Mouse (Mus musculus) bone marrow macrophage, adult 2 months (primary cell): ENCODE measurements around the gene Egfl8. TPM values are rescaled to one million over a fixed set of nuclear protein-coding genes. Genes with fewer than 3 reads are reported as not detected.

Experiments
- H3K27ac ChIP-seq: 2 replicates; pipeline ENCODE4 v1.5.1; 2012; ENCODE audit warnings: low read depth, low read length; ENCODE audit not compliant: insufficient read depth
- H3K4me1 ChIP-seq: 2 replicates; pipeline ENCODE4 v1.6.1; 2012; ENCODE audit warnings: low read length; ENCODE audit not compliant: control insufficient read depth, insufficient read depth
- H3K4me3 ChIP-seq: 2 replicates; pipeline ENCODE4 v1.5.1; 2012; ENCODE audit warnings: mild to moderate bottlenecking, low read length, moderate library complexity; ENCODE audit not compliant: insufficient read depth
- CTCF ChIP-seq: IDR thresholded peaks from 2 replicates; pipeline ENCODE4 v1.5.1; 2012; ENCODE audit warnings: low read depth, mild to moderate bottlenecking, low read length, moderate library complexity
- POLR2A ChIP-seq: IDR thresholded peaks from 2 replicates; pipeline ENCODE4 v1.6.1; 2012; ENCODE audit warnings: mild to moderate bottlenecking, low read depth, low read length, borderline replicate concordance
- polyA plus RNA-seq: library from polyadenylated mRNA; stranded (reverse); fragments of >200 nt; gene quantifications from 2 replicates; pipeline ENCODE4 v1.2.4, GENCODE M21; 2012; ENCODE audit not compliant: missing spikeins, insufficient read depth, insufficient read length

Egfl8 gene
- polyA plus RNA-seq, result 4.9 and 9.0 TPM in 2 replicates

DNA sequence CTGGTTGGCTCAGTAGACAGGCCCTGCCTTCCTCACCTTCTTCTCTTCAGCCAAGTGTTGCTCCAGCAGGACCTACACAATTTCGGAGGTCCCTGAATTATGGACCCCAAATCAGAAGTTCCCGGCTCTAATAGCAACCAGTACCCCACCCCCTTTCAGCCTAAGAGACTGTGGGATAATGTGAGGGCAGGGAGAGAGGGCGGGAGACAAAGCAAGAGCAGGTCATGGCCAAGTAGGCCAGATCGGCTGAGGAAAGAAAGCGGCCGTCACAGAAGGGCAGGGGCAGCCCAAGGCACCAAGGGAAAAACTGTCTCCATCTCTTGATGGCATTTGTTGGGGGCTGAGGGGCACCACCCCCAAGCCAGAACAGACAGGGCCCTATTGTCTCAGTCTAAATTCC is at the start of gene Egfl8:
Gene Egfl8 (minus strand): TSS at position 101 of the 400 bp plus-strand sequence.
- Histone ChIP-seq H3K4me3 (no peak within 1 kb of the TSS), H3K27ac (no peak within 1 kb of the TSS), H3K4me1 (no peaks in the 10 kb centered on the region)
- TF ChIP-seq POLR2A (no peak), CTCF (no peak)

DNA sequence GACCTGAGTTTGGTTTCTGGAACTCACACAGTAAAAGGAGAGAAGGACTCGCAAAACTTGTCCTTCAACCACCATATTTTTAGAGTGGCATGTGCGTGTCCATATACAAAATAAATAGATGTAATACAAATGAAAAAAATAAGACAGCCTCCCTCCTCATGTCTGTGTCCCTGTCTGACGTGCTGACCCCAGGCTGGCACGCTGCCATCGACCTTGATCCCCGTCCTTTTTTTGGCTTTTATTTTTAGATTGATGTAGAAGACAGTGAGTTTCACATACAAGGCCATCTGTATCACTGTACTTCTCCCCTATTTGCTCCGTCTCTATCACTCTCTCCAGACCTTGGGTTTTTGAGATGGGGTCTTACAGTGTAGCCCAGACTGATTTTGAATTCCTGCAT is 48.7 kb upstream of the Egfl8 start:
- no peak overlapping the region for H3K27ac ChIP-seq
- TF ChIP-seq POLR2A (no peak), CTCF (no peak)

DNA sequence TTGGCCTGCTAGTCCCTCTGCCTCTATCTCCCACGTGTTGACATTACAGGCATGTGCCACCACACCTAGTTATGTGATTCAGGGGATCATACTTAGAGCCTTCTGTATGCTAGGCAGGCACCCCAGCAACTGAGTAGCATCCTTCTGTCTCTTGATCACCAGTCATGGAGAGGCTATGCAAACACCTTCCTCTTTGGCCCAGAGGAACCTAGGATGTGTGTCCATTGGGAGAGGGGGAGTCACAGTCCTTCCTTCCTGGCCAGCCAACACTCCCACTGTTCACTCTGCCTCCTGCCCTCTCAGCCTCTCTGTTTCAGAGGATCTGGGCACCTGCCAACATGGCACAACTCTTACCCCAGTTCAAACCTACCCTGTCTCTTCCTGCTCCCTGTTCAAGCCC is 47.8 kb upstream of the Egfl8 start:
- H3K4me3 ChIP-seq, result no peak overlapping the region
- peaks cover 4% of the 10 kb centered on the region; the same call in 1 of the 2 replicates for H3K4me1 ChIP-seq
- TF ChIP-seq POLR2A (no peak), CTCF (no peak)
- H3K27ac ChIP-seq, result no peak overlapping the region

More for the DNA sequence above, 48.7 kb upstream of the Egfl8 start:
- peaks cover 4% of the 10 kb centered on the region; the same call in 1 of the 2 replicates for H3K4me1 ChIP-seq
- H3K4me3 ChIP-seq, result no peak overlapping the region

DNA sequence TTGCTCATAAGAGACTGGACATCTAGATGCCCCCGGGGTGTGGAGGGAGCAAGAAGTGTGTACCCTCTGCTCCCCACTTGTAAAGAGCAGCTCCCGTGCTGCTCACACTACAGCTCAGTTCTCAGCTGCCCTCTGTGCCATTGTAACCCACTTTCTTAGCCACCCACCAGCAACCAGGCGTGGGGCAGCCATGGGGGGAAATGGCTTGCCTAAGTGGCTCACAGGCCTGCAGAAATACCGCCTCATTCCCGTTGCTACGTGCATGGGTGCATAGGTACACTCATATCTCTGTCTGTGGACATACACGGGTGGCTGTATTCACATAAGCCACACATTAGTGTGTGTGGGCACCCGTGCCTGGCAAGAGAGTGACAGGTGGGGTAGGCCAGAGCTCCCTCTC is 47.2 kb upstream of the Egfl8 start:
- Histone ChIP-seq H3K4me1 (peaks cover 4% of the 10 kb centered on the region; the same call in 1 of the 2 replicates), H3K4me3 (no peak overlapping the region), H3K27ac (no peak overlapping the region)
- TF ChIP-seq POLR2A (no peak), CTCF (no peak)

DNA sequence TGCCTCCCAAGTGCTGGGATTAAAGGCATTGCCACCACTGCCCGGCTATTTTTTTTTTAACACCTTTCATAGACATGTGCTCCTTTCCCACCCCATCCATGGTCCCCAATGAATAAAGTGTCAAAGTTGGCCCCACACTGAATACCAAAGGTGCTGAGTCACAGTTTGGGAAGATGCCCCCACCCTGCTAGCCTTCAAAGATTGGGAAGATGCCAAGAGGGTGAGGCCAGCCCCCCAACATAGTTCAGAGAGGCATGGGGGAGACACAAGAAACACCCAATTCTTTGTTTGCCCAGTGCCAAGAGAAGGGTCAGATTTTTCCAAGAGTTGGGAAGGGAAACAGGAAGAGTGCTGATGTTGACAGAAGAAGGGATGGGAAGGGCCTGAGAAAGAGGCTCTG is 46.7 kb upstream of the Egfl8 start:
- H3K4me1 ChIP-seq, result peaks cover 6% of the 10 kb centered on the region; the same call in 1 of the 2 replicates
- H3K27ac ChIP-seq, result no peak overlapping the region

DNA sequence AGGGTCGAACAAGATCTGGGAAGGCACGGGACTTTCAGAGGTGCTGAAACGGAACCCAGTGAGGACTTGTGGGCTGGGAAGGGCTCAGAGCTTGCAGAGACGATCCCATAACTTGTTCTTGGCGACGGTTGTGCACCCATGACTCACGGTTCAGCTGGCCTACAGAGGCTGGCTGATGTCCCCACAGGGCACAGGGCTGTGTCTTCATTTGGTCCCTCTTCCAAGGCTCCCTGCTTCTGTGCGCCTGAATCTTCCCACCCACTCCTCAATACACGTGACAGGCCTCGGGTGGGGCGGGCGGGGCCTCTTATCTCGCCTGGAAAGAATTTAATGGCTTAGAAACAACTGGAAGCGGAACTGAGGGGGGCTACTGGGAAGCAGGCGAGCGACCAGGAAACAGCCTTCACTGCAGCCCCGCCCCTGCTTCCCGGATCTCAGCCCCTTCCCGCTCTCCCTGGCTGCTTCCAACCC is 45.4 kb upstream of the Egfl8 start:
- 0 out of 2 replicates have a peak overlapping the region, but pooled peaks have one; percentile 3 for H3K4me3 ChIP-seq
- peaks cover 7% of the 10 kb centered on the region; the same call in 1 of the 2 replicates for H3K4me1 ChIP-seq
- TF ChIP-seq POLR2A, result no peak
- no peak for TF ChIP-seq CTCF
- H3K27ac ChIP-seq, result no peak overlapping the region

More for the DNA sequence above, 46.7 kb upstream of the Egfl8 start:
- H3K4me3 ChIP-seq, result no peak overlapping the region
- TF ChIP-seq CTCF (no peak), POLR2A (no peak)

DNA sequence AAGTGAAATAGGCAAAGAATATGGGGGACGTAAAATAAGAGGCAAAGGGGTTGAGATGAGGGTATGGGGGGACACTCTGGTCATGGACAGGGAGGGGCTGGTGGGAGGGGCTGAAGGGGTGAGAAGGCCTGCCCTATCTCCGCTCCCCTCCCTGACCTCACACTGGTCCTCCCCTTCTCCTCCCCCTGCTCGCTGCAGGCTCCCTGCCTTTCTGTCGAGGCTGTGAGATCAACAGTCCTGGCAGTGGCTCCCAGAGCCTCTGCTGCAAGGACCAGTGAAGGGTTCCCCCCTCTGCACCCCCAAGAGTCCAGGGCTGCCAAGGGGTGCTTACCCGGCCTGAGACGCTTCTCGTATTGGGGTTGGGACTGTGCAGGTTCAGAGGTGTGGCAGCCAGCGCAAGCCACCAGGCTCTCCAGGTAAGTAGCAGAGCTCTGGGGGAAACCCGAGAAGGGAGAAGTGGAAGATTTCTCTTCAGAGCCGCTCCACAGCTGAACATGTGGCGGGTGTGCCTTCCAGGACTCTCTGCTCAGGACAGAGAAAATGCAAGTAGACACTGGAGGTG is 44.6 kb upstream of the Egfl8 start:
- H3K4me3 ChIP-seq, result no peak overlapping the region
- TF ChIP-seq CTCF (no peak), POLR2A (no peak)
- peaks cover 10% of the 10 kb centered on the region for H3K4me1 ChIP-seq
- no peak overlapping the region for H3K27ac ChIP-seq

DNA sequence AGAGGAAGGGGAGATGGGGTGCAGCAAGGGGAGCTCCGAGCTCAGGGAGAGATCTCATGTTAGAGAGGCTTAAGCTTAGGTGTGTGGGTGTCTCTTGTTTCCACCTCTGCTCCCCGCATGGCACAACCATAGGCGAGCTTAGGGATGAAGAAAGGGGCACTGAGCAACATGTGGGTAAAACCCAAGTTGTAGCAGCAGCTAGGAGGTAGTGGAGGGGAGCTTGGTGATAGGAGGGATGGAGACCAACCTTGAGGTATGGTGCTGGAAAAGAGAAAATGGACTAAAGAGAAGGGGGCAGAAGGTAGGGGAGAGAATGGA is 44.1 kb upstream of the Egfl8 start:
- peaks cover 14% of the 10 kb centered on the region for H3K4me1 ChIP-seq
- H3K27ac ChIP-seq, result no peak overlapping the region
- H3K4me3 ChIP-seq, result no peak overlapping the region
- TF ChIP-seq CTCF, result no peak

DNA sequence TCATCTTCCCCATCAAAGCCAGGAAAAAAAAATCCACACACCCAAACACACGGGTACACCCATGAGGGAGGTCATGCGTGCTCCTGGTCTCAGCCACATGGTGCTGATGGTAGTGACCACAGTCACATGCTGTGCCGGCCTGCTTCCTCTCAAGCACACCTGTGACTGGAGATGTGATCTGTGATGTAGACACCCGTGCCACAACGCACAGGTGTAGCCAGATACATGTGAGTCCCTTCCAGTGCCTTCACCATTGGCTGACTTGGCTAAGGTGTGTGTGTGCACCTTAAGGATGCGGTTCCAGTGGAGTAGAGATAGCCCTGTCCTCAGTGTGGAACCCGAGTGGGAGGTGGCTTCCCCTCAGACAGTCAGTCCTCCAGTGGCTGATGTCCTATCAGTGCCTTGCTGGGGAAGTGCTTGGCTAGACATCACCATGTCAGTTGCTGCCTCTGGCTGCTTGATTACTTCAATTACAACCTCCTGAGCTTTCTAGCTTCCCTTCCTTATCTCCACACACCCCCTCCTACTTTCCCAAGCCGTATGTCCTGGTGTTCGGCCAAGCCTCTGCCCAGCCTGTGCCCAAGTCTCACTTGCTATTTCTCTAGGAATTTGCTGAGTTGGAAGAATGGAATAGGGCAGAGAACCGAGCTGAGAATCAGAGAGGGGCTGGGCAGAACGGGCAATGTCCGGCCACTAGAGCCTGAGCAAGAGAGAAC is 43.6 kb upstream of the Egfl8 start:
- Histone ChIP-seq H3K27ac (no peak overlapping the region), H3K4me1 (peaks cover 14% of the 10 kb centered on the region), H3K4me3 (no peak overlapping the region)
- TF ChIP-seq CTCF (no peak), POLR2A (0 out of 2 replicates have a peak, but pooled peaks have one; percentile 5)

DNA sequence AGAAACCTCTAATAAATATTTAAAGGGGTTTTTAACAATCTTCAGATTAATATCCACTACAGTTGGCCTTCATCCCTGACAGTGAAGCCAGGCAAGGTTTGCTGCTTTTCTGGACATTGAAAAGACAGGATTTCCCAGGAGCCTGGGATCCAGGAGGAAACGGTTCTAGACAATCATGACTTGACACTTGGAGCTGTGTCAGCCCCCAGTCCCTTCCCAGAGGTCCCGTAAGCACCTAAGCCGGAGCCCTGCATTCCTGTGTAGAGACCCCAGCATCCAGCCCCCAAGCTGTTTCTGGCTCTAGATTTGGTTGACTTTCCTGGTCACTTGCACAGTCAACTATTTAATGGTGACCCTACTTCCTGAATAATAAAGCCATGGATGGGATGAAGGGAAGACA is 42.8 kb upstream of the Egfl8 start:
- no peak for TF ChIP-seq POLR2A
- H3K4me1 ChIP-seq, result peaks cover 14% of the 10 kb centered on the region
- H3K4me3 ChIP-seq, result no peak overlapping the region
- no peak overlapping the region for H3K27ac ChIP-seq

DNA sequence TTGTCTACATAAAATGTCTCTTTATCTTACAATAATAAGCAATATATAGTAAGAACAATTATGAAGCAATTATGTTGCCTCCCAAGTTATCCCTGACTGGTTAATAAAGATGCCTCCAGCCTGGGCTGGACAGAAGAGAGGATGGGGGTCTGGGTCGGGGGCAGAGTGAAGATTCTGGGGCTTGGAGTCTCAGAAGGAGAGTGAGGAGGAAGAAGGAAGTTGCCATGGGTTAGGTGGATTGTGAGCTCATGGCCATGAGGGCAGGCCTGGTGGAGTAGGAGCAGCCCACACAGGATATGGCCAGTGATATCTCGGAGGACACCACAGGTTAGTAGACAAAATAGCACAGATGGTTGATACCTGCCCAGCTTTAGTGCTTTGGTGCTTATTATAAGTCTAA is 42.4 kb upstream of the Egfl8 start:
- H3K4me3 ChIP-seq, result no peak overlapping the region
- TF ChIP-seq POLR2A (no peak), CTCF (no peak)
- no peak overlapping the region for H3K27ac ChIP-seq
- peaks cover 14% of the 10 kb centered on the region for H3K4me1 ChIP-seq
